Mouse (Mus musculus) bone marrow, adult 2 months (tissue): ENCODE results near the gene Mrgprd.

ENCODE experiments used
- CTCF ChIP-seq: fragments of 200-500 bp; IDR thresholded peaks from 2 replicates; pipeline ENCODE4 v1.5.1; 2011; ENCODE audit warnings: low read length, control low read depth; ENCODE audit not compliant: control insufficient read depth, insufficient read depth
- POLR2A ChIP-seq: fragments of 200-500 bp; IDR thresholded peaks from 2 replicates; pipeline ENCODE4 v1.6.1; 2011; ENCODE audit warnings: low read depth, mild to moderate bottlenecking, control low read depth, low read length, borderline replicate concordance; ENCODE audit not compliant: control insufficient read depth

- no peak for TF ChIP-seq CTCF
- no peak for TF ChIP-seq POLR2A
Measured at GRCm38 (mm10) chr7:145317522-145317921, 2.9 kb downstream of the Mrgprd start.
